ENCODE assay signal across 31 mouse cellular contexts in the genomic region with DNA sequence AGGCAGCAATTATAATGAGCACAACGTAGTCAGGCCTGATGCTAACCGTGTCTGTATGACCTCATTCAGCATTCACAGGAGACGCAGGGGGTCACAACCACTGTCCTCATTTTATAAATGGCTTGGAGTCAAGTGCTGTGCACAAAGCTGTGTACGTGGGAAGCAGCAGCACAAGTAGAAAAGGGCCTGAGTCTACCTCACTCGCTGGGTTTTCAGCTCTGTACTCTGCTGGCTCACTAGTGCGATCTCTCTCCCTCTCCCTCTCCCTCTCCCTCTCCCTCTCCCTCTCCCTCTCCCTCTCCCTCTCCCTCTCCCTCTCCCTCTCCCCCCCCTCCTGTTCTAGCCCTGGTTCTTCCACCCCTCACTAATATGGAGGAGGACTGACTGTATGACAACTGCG.
DNase-seq lines count a peak whose midpoint lies in the region; ATAC-seq and TF ChIP-seq lines count a peak whose summit lies in the region.
"Had no signal": no experiment of that assay in that cellular context is flagged by ENCODE, and none has a peak within 500 bp of the region (broad histone marks: within the 10 kb centered on the region; RNA-seq: fewer than 3 reads in every experiment).

No protein-coding gene starts in this region.

- H3K27ac ChIP-seq in hindbrain, embryonic 10.5 days, result 0 out of 2 replicates have a peak overlapping the region, but pooled peaks have one; percentile 35
- no peak overlapping the region for H3K27ac ChIP-seq in hindbrain, embryonic 13.5 days
- H3K27ac ChIP-seq in hindbrain, embryonic 11.5 days (ENCODE audit: low read depth, low read length), result no peak overlapping the region
- H3K27ac ChIP-seq in hindbrain, postnatal 0 days, result no peak overlapping the region
- H3K27ac ChIP-seq: embryonic facial prominence, embryonic 12.5 days; layer of hippocampus, adult 2 months; left cerebral cortex, adult 2 months; limb, embryonic 10.5 days; limb, embryonic 15.5 days; liver, embryonic 13.5 days had no signal

- no peak for DNase-seq in hindbrain, embryonic 10.5 days (ENCODE audit: low spot score)
- peak; percentile 6 for DNase-seq in brain, embryonic 14.5 days (ENCODE audit: low read depth)
- DNase-seq in hindbrain, embryonic 11.5 days (ENCODE audit: low spot score), result no peak
- DNase-seq in hindbrain, postnatal 0 days (ENCODE audit: low spot score), result no peak
- no peak for DNase-seq in left cerebral cortex, postnatal 14 days (ENCODE audit: low spot score in 2 of 2)
- DNase-seq in gastrocnemius, postnatal 4 days (ENCODE audit: low spot score in 2 of 2), result no peak
- DNase-seq in right cerebral cortex, postnatal 14 days, result no peak
- DNase-seq: adrenal gland, postnatal 25 days; B cell, adult 2 months; cerebellum, adult 9-10 months; cerebellum, postnatal 36 days; gastrocnemius, postnatal 14 days; heart, adult 18-20 months; heart, postnatal 36 days; kidney, adult 18-20 months; kidney, postnatal 36 days; liver, embryonic 13.5 days; lung, adult 18-20 months; lung, postnatal 4 days; right cerebral cortex, postnatal 25 days; spleen, adult 18-20 months; thymus, postnatal 14 days had no signal

- H3K4me1 ChIP-seq in hindbrain, embryonic 10.5 days (replicated peaks), result peaks cover 13% of the 10 kb centered on the region
- H3K4me1 ChIP-seq in hindbrain, embryonic 13.5 days (replicated peaks), result peaks cover 3% of the 10 kb centered on the region; the same call in 1 of the 2 replicates
- no peaks in the 10 kb centered on the region for H3K4me1 ChIP-seq in hindbrain, embryonic 11.5 days (replicated peaks; ENCODE audit: control insufficient read depth, insufficient read depth, low read length)
- H3K4me1 ChIP-seq in hindbrain, postnatal 0 days (ENCODE audit: insufficient read depth, low read length), result no peaks in the 10 kb centered on the region; the same call in 1 of the 2 replicates
- H3K4me1 ChIP-seq: limb, embryonic 15.5 days; liver, embryonic 13.5 days; megakaryocyte, embryonic 14.5 days had no signal

- no peak for TF ChIP-seq POLR2A in brain, embryonic 14.5 days (IDR thresholded peaks at IDR 0.05; ENCODE audit: borderline replicate concordance, extremely low read depth, insufficient read depth, insufficient read length, poor library complexity, severe bottlenecking)

- no peak for TF ChIP-seq CTCF in brain, embryonic 14.5 days (IDR thresholded peaks at IDR 0.05; ENCODE audit: borderline replicate concordance, extremely low read depth, insufficient read depth, insufficient read length)
- TF ChIP-seq CTCF in hindbrain, postnatal 0 days (IDR thresholded peaks at IDR 0.05; ENCODE audit: low read depth), result no peak

- H3K27me3 ChIP-seq in hindbrain, embryonic 10.5 days (ENCODE audit: insufficient read depth, poor library complexity, severe bottlenecking), result no peaks in the 10 kb centered on the region
- H3K27me3 ChIP-seq in hindbrain, embryonic 13.5 days, result no peaks in the 10 kb centered on the region
- no peaks in the 10 kb centered on the region for H3K27me3 ChIP-seq in hindbrain, embryonic 11.5 days (ENCODE audit: control insufficient read depth, insufficient read depth, low read length)
- H3K27me3 ChIP-seq in hindbrain, postnatal 0 days (ENCODE audit: insufficient read depth, low read length), result no peaks in the 10 kb centered on the region
- H3K27me3 ChIP-seq: embryonic facial prominence, embryonic 12.5 days; limb, embryonic 15.5 days; liver, embryonic 13.5 days; megakaryocyte, embryonic 14.5 days had no signal

- H3K4me2 ChIP-seq in hindbrain, embryonic 13.5 days, result no peak overlapping the region
- no peak overlapping the region for H3K4me2 ChIP-seq in hindbrain, embryonic 11.5 days (replicated peaks; ENCODE audit: low read depth, low read length)
- H3K4me2 ChIP-seq in hindbrain, postnatal 0 days (ENCODE audit: low read depth, low read length), result no peak overlapping the region
- H3K4me2 ChIP-seq: embryonic facial prominence, embryonic 12.5 days; heart, embryonic 11.5 days; limb, embryonic 15.5 days; liver, embryonic 13.5 days had no signal

- no peaks in the 10 kb centered on the region for H3K36me3 ChIP-seq in hindbrain, embryonic 10.5 days
- no peaks in the 10 kb centered on the region for H3K36me3 ChIP-seq in hindbrain, embryonic 13.5 days
- H3K36me3 ChIP-seq in hindbrain, embryonic 11.5 days (ENCODE audit: control insufficient read depth, insufficient read depth, low read length), result no peaks in the 10 kb centered on the region
- no peaks in the 10 kb centered on the region for H3K36me3 ChIP-seq in hindbrain, postnatal 0 days (ENCODE audit: insufficient read depth, low read length)
- H3K36me3 ChIP-seq: embryonic facial prominence, embryonic 12.5 days; limb, embryonic 10.5 days; limb, embryonic 15.5 days; liver, embryonic 13.5 days had no signal

- intact Hi-C loops in left cerebral cortex, postnatal 14 days (cut with DNase I), result no loop called here

- H3K9me3 ChIP-seq in hindbrain, embryonic 10.5 days, result no peaks in the 10 kb centered on the region
- no peaks in the 10 kb centered on the region for H3K9me3 ChIP-seq in hindbrain, embryonic 13.5 days
- no peaks in the 10 kb centered on the region for H3K9me3 ChIP-seq in hindbrain, embryonic 11.5 days (ENCODE audit: control insufficient read depth, low read length)
- no peaks in the 10 kb centered on the region for H3K9me3 ChIP-seq in hindbrain, postnatal 0 days (ENCODE audit: low read length)
- H3K9me3 ChIP-seq: embryonic facial prominence, embryonic 12.5 days; limb, embryonic 10.5 days; limb, embryonic 15.5 days; liver, embryonic 13.5 days; megakaryocyte, embryonic 14.5 days had no signal

- no peak for ATAC-seq in hindbrain, embryonic 13.5 days (ENCODE audit: low FRiP score)
- 0 out of 2 replicates have a peak, but pooled peaks have one; percentile 25 for ATAC-seq in hindbrain, embryonic 11.5 days (ENCODE audit: low FRiP score)
- 0 out of 2 replicates have a peak, but pooled peaks have one; percentile 29 for ATAC-seq in hindbrain, postnatal 0 days
- ATAC-seq: lung, postnatal 0 days had no signal

- H3K4me3 ChIP-seq in hindbrain, embryonic 10.5 days, result no peak overlapping the region
- no peak overlapping the region for H3K4me3 ChIP-seq in hindbrain, embryonic 13.5 days
- H3K4me3 ChIP-seq in hindbrain, embryonic 11.5 days (ENCODE audit: low read depth, low read length), result no peak overlapping the region
- H3K4me3 ChIP-seq in hindbrain, postnatal 0 days (ENCODE audit: low read length), result no peak overlapping the region
- H3K4me3 ChIP-seq: embryonic facial prominence, embryonic 12.5 days; layer of hippocampus, adult 2 months; left cerebral cortex, adult 2 months; limb, embryonic 10.5 days; limb, embryonic 15.5 days; liver, embryonic 13.5 days; megakaryocyte, embryonic 14.5 days had no signal

- H3K9ac ChIP-seq in hindbrain, embryonic 13.5 days, result no peak overlapping the region
- H3K9ac ChIP-seq in hindbrain, embryonic 11.5 days (ENCODE audit: low read depth, low read length), result no peak overlapping the region
- no peak overlapping the region for H3K9ac ChIP-seq in hindbrain, postnatal 0 days (replicated peaks; ENCODE audit: low read length)
- H3K9ac ChIP-seq: embryonic facial prominence, embryonic 12.5 days; limb, embryonic 15.5 days; liver, embryonic 13.5 days had no signal

- WGBS in hindbrain, embryonic 10.5 days, result 54% methylated on average over 7 of the region's 7 CpGs
- WGBS in hindbrain, embryonic 13.5 days, result 38% methylated on average over 6 of the region's 7 CpGs
- 53% methylated on average over 7 of the region's 7 CpGs for WGBS in hindbrain, embryonic 11.5 days
- WGBS in hindbrain, postnatal 0 days, result 39% methylated on average over 7 of the region's 7 CpGs
